Mouse (Mus musculus) E14TG2a.4 (cell line): ENCODE measurements around the gene BC067074.

ENCODE experiments used
- CTCF ChIP-seq: conservative IDR thresholded peaks from 2 replicates; pipeline ENCODE4 v1.5.1; 2014; ENCODE audit warnings: low read length
- POU5F1 ChIP-seq: IDR thresholded peaks from 2 replicates; pipeline ENCODE4 v1.6.1; 2014; ENCODE audit warnings: low read length, borderline replicate concordance

DNA sequence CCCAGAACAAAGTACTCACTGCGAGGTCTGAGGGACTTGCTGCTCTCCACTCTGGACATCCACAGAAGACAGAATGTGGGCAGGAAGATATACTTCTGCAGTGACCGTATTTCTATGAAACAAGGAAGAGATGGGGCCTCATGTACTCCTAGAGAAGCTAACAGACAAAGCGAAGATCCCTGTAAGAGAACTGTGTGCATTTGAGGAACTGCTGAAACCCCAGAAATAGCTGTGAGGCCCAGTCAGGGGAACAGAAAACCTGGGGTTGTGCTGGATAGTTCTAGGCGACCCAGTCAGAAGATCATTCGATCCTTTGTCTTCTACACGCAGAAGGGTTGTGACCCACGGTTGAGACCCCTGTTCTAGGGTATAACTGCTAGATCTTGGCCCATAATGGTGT lies 130.9 kb downstream of the BC067074 start:
- TF ChIP-seq CTCF = no peak
- no peak for TF ChIP-seq POU5F1
